Mouse (Mus musculus) heart, embryonic 16.5 days (tissue): ENCODE results near the gene Pik3cb. TPM values are rescaled to one million over a fixed set of nuclear protein-coding genes. Genes with fewer than 3 reads are reported as not detected.
A peak's percentile ranks its signal among the peaks of the same experiment; 100 is the strongest.

ENCODE experiments used
- ATAC-seq: fragments of 200-750 bp; cut with Nextera tagmentation; replicated peaks from 2 replicates; pipeline ENCODE4 v1.8.0; 2017; ENCODE audit warnings: moderate number of reproducible peaks; ENCODE audit not compliant: insufficient read depth, low FRiP score; ENCODE audit errors: extremely low read depth
- H3K27ac ChIP-seq: fragments of 300-500 bp; sonication (generic); 2 replicates; pipeline ENCODE4 v1.5.1; 2014; ENCODE audit warnings: mild to moderate bottlenecking, low read length, control low read depth, moderate library complexity
- H3K27me3 ChIP-seq: fragments of 300-500 bp; sonication (generic); 2 replicates; pipeline ENCODE4 v1.6.1; 2014; ENCODE audit warnings: low read length, mixed read lengths; ENCODE audit not compliant: control insufficient read depth, insufficient read depth
- H3K36me3 ChIP-seq: fragments of 300-500 bp; sonication (generic); 2 replicates; pipeline ENCODE4 v1.6.1; 2014; ENCODE audit not compliant: control insufficient read depth, insufficient read depth
- H3K4me1 ChIP-seq: fragments of 300-500 bp; sonication (generic); 2 replicates; pipeline ENCODE4 v1.6.1; 2014; ENCODE audit warnings: low read length, mixed read lengths; ENCODE audit not compliant: control insufficient read depth, insufficient read depth
- H3K4me2 ChIP-seq: fragments of 300-500 bp; sonication (generic); 2 replicates; pipeline ENCODE4 v1.6.1; 2014; ENCODE audit warnings: low read depth, mild to moderate bottlenecking, control low read depth, low read length
- H3K4me3 ChIP-seq: fragments of 300-500 bp; sonication (generic); 2 replicates; pipeline ENCODE4 v1.5.1; 2014; ENCODE audit warnings: mild to moderate bottlenecking, control low read depth, low read length
- H3K9ac ChIP-seq: fragments of 300-500 bp; sonication (generic); 2 replicates; pipeline ENCODE4 v1.6.1; 2014; ENCODE audit warnings: low read length, control low read depth
- H3K9me3 ChIP-seq: fragments of 300-500 bp; sonication (generic); replicated peaks from 2 replicates; pipeline ENCODE4 v1.6.1; 2016; ENCODE audit warnings: low read length; ENCODE audit not compliant: control insufficient read depth
- WGBS: fragments of 180-500 bp; shearing (Covaris S2); extraction: QIAGEN DNeasy Blood & Tissue Kit; methylation state at CpG from one replicate; pipeline ENCODE4 v1.1.7; 2014; 5-methylcytosine and 5-hydroxymethylcytosine counted together
- polyA plus RNA-seq: library from polyadenylated mRNA; unstranded; fragments of >200 nt; fragmentation: Nextera tagmentation; extraction: Ambion mirVana; gene quantifications from 2 replicates; pipeline ENCODE4 v1.2.1, GENCODE M21; 2015

Pik3cb gene
- polyA plus RNA-seq, 1 experiment from 2014 or later: 0.98 TPM

DNA sequence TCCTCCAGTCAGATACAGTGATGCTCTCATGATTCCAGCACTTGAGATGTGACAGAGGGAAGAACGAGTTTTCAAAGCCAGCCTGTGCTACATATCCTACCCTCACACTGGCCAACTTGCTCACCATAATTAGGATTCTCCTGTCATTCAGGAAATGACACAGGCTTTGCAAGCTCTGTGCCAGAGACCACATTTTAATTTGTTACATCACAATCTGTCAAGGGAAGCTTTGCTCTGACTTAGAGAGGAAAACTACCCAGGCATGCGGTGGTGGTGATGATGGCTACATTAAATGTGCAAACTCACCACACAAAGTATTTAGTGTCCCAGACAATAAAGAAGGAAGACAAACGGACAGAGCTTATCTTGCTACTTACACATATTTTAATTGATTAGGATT is 59.1 kb downstream of the Pik3cb start:
- no peaks in the 10 kb centered on the region; the same call in 1 of the 2 replicates for H3K36me3 ChIP-seq
- ATAC-seq: no peak
- no peak overlapping the region for H3K4me3 ChIP-seq
- no peak overlapping the region for H3K9ac ChIP-seq
- no peak overlapping the region for H3K27ac ChIP-seq
- WGBS: 71% methylated on average over 3 of the region's 3 CpGs
- H3K4me2 ChIP-seq: no peak overlapping the region
- no peaks in the 10 kb centered on the region for H3K27me3 ChIP-seq
- no peaks in the 10 kb centered on the region for H3K4me1 ChIP-seq
- no peaks in the 10 kb centered on the region for H3K9me3 ChIP-seq

DNA sequence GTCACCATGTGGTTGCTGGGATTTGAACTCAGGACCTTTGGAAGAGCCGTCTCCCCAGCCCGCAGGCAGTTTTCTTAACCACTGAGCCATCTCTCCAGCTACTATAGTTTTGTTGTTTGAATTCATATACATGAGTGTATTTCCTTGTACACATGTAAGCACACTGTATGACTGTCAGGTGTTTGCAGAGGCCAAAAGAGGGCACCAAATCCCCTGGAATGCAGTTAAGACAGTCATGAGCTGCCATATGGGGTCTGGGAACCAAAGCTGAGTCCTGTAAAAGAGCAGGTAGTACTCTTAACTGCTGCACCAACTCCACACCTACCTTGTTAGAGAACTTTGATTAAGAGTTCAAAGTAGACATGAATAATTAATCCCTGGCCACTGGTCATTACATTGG is 59.8 kb downstream of the Pik3cb start:
- no peaks in the 10 kb centered on the region for H3K4me1 ChIP-seq
- no peak overlapping the region for H3K9ac ChIP-seq
- no peaks in the 10 kb centered on the region for H3K9me3 ChIP-seq
- no peaks in the 10 kb centered on the region for H3K27me3 ChIP-seq
- no peaks in the 10 kb centered on the region; the same call in 1 of the 2 replicates for H3K36me3 ChIP-seq
- no peak overlapping the region for H3K4me2 ChIP-seq
- no peak for ATAC-seq
- no peak overlapping the region for H3K27ac ChIP-seq
- WGBS: 93% methylated on average over 2 of the region's 2 CpGs
- H3K4me3 ChIP-seq: no peak overlapping the region

DNA sequence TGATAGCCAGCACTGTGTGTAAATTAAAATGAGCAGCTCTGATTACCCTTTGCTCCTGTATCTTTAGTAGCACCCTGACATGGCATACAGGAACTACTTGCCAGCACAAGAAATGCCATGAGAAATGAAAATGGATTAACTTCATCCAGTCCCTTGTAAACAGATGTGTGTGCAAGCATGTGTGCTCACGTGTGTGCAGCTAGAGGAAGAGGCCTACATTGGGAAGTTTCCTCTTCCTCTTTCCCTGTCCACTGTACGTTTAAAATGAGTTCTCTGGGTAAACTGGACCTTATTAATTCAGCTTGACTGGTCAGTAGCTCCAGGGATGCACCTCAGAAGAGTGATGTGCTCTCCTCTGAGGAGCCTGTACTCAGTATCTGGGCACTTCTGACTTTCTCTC is 66.0 kb downstream of the Pik3cb start:
- H3K4me1 ChIP-seq: no peaks in the 10 kb centered on the region
- H3K36me3 ChIP-seq: no peaks in the 10 kb centered on the region
- H3K9me3 ChIP-seq: no peaks in the 10 kb centered on the region
- H3K4me2 ChIP-seq: no peak overlapping the region
- no peak overlapping the region for H3K27ac ChIP-seq
- 77% methylated on average over 2 of the region's 2 CpGs for WGBS
- no peaks in the 10 kb centered on the region for H3K27me3 ChIP-seq
- no peak for ATAC-seq
- no peak overlapping the region for H3K4me3 ChIP-seq
- no peak overlapping the region for H3K9ac ChIP-seq

DNA sequence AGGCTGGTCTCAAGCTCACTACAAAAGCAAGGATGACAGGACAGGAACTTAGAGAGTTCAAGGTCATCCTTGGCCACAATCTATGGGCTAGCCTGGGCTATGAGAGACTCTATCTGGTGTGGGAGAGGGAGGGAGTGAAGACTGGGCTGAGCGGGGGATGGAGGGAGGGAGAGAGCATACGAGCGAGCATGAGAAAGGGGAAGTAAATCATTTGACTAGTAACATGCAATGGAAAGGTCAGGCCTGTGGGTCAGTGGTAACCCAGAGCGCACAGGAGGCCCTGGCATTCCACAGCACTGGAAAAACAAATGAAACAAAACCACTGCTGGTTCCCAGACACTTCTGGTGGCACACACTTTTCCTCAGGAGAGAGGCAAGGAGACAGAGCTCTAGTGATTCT is 67.9 kb downstream of the Pik3cb start:
- no peak overlapping the region for H3K4me3 ChIP-seq
- no peaks in the 10 kb centered on the region for H3K9me3 ChIP-seq
- no peaks in the 10 kb centered on the region for H3K27me3 ChIP-seq
- no peak overlapping the region for H3K27ac ChIP-seq
- no peaks in the 10 kb centered on the region for H3K36me3 ChIP-seq
- WGBS: 71% methylated on average over 4 of the region's 4 CpGs
- no peak overlapping the region for H3K4me2 ChIP-seq
- H3K9ac ChIP-seq: no peak overlapping the region
- ATAC-seq: no peak
- H3K4me1 ChIP-seq: no peaks in the 10 kb centered on the region

DNA sequence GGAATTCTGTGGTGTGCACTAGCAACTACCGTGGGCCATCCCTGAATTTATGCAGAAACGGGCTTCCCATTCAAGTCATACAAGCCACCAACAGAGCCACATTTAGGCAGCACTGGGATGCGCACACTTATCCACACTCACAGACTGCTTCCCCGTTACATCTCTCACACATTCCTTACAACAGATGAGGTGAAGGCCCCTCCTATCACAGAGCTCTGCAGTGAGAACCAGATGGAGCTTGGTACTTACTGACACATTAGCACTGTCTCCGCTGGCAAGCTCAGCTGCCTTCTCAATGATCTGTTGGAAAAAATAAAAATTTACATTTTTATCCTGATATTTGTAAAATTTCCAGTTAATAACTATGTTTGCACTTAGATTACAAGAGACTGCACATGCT is 75.1 kb downstream of the Pik3cb start:
- 70% methylated on average over 5 of the region's 5 CpGs for whole genome bisulfite sequencing
- Histone ChIP-seq H3K36me3 (no peaks in the 10 kb centered on the region), H3K4me2 (no peak overlapping the region), H3K4me1 (no peaks in the 10 kb centered on the region), H3K27ac (no peak overlapping the region), H3K9ac (no peak overlapping the region), H3K4me3 (no peak overlapping the region), H3K9me3 (no peaks in the 10 kb centered on the region), H3K27me3 (no peaks in the 10 kb centered on the region)
- no peak for ATAC-seq

DNA sequence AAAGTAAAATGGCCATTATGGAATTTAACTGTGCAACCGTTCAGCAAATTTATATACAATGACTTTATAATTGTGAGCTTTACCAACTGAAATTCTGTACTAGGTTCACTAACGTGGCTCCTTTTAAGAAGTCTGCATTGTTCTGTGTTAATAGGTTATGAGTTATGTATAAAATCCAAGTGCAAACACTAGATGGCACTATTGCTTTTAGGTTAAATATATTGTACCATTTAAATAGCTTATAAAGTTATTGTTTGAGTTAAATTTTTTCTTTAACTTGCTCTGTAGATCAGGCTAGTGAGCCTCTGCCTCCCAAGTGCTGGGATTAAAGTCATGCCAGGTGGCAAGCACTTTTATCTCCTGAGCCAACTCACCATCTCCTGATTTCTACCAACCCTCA is 76.2 kb downstream of the Pik3cb start:
- Histone ChIP-seq H3K9me3 (no peaks in the 10 kb centered on the region), H3K4me1 (no peaks in the 10 kb centered on the region), H3K27ac (no peak overlapping the region), H3K27me3 (no peaks in the 10 kb centered on the region), H3K4me2 (no peak overlapping the region), H3K4me3 (no peak overlapping the region), H3K9ac (no peak overlapping the region), H3K36me3 (no peaks in the 10 kb centered on the region)
- ATAC-seq: no peak
- 44% methylated on average over 2 of the region's 2 CpGs for WGBS

DNA sequence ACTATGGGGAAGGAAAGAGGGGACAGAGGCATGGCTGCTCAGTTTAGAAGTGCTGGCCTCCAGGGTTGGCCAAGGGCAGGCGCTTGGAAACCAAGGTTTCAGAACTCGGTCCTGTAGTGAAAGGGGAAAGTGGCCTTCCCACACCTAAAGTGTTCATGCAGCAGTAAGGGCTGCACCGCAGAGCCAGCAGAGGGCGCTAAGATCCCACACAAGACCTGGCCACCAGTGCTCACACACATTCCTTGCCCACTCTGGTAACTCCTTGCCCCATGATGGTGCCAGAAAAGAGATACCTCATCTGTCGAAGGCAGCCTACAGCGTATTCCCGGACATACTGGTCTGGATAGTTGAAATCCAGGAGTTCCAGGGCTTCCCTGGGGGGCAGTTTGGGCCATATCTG is 77.9 kb downstream of the Pik3cb start:
- peak; percentile 72; the same call in 1 of the 2 replicates for ATAC-seq
- H3K4me3 ChIP-seq: no peak overlapping the region
- H3K36me3 ChIP-seq: no peaks in the 10 kb centered on the region
- 34% methylated on average over 7 of the region's 7 CpGs for WGBS
- no peak overlapping the region for H3K9ac ChIP-seq
- H3K27me3 ChIP-seq: no peaks in the 10 kb centered on the region
- H3K4me1 ChIP-seq: no peaks in the 10 kb centered on the region
- H3K4me2 ChIP-seq: no peak overlapping the region
- no peak overlapping the region for H3K27ac ChIP-seq
- no peaks in the 10 kb centered on the region for H3K9me3 ChIP-seq

DNA sequence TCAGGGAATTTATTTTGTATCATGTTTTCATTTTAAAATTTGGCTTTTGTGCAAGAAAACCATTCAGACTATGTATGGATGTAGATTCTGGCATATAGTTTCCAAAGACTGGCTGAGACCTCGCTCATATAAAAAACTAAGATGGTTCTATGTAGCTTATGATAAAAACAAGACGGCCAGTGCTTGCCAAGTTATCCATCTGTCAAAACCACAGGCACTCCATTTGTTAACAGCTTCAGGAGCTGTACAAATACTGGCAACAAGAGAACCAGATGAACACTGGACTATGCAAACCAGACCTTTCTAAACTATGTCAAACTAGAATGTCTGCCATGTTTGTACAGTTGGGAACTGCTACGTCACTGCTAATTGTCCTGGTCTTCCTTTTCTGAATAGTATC is 82.7 kb downstream of the Pik3cb start:
- Histone ChIP-seq H3K9me3 (no peaks in the 10 kb centered on the region), H3K4me2 (no peak overlapping the region), H3K4me1 (no peaks in the 10 kb centered on the region), H3K27ac (no peak overlapping the region), H3K27me3 (no peaks in the 10 kb centered on the region), H3K4me3 (no peak overlapping the region), H3K36me3 (0 out of 2 replicates have a peak, but pooled peaks cover 4% of the 10 kb centered on the region), H3K9ac (no peak overlapping the region)
- ATAC-seq: no peak
- WGBS: 75% methylated on average over 3 of the region's 3 CpGs

DNA sequence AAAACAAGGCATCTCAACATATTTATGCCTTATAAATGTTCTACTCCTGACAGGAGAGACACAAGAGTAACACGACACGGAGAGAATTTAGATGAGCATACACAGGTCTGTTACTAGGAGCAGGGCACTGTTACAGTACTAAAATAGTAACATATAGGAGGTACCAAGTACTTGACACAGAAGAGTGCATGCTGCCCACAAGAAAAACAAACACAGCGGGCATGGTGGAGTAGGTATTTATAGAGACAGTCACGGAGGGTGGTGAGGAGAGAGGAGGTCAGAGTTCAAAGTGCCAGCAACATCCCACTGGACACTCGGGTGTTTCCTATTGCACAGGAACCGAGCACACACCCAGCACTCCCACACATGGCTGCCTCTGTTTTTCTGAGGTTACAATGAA is 90.7 kb downstream of the Pik3cb start:
- ATAC-seq: no peak
- H3K27me3 ChIP-seq: no peaks in the 10 kb centered on the region
- peak overlapping the region; percentile 8; the same call in 1 of the 2 replicates for H3K27ac ChIP-seq
- H3K9ac ChIP-seq: no peak overlapping the region
- H3K9me3 ChIP-seq: no peaks in the 10 kb centered on the region
- 30% methylated on average over 6 of the region's 6 CpGs for WGBS
- no peak overlapping the region for H3K4me2 ChIP-seq
- H3K4me3 ChIP-seq: no peak overlapping the region
- 0 out of 2 replicates have a peak, but pooled peaks cover 4% of the 10 kb centered on the region for H3K36me3 ChIP-seq
- H3K4me1 ChIP-seq: peaks cover 14% of the 10 kb centered on the region; the same call in 1 of the 2 replicates
